Mouse (Mus musculus) embryo, embryonic 11 days (tissue): ENCODE data around the gene Tnn.

Experiments
- DNase-seq: peaks from one replicate; pipeline ENCODE4 v3.0.0-alpha.2; 2015

Tnn gene

DNA sequence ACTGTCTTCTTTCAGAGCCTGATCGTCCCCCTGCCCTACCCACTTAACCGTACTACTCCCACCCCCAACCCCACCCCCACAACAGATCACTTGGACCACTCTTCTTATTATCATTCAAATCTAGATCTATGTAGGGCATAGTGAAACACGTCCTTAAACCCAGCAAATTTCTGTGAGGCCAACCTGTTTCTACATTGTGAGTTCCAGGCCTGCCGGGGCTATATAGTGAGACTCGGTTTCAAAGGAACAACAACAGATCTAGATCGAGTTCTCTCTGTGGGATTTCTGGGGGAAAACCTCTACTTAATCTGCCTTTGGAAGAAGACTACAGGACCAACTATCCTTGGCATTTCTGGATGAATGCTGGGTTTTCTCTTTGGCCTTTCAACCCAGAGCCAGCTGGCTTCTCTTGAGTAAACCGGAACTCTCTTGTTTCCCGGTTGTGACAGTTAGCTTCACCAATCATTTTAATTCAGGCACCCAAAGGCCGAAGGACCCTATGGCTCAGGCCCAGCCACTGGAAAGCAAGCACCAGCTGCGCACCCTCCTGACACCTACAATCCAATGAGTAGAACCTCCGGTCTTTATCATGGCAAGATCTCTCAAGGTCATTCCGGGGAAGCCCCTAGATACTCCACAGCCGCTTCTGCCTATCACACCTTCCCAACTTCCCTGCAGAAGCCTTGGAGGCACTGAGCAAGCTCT, 110.0 kb downstream of the Tnn start:
- no peak for DNase-seq

DNA sequence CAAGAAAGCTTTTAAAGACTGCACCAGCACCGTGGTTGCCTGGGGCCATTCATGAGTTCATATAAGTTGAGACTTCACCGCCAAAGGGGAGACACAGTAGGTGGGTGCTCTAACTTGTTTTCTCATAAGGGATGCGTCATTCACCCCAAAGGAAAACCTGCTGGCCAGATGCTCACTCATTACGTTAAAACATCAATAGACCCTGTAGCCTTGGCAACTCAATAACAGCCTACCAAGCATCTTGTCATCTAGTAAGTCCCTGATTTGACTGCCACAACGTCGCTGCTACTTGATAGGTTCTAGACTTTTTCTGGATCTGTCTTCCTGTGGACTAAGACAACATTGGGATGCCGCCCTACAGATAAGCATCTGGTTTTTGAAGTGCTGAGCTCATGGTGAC, 111.0 kb downstream of the Tnn start:
- no peak for DNase-seq

DNA sequence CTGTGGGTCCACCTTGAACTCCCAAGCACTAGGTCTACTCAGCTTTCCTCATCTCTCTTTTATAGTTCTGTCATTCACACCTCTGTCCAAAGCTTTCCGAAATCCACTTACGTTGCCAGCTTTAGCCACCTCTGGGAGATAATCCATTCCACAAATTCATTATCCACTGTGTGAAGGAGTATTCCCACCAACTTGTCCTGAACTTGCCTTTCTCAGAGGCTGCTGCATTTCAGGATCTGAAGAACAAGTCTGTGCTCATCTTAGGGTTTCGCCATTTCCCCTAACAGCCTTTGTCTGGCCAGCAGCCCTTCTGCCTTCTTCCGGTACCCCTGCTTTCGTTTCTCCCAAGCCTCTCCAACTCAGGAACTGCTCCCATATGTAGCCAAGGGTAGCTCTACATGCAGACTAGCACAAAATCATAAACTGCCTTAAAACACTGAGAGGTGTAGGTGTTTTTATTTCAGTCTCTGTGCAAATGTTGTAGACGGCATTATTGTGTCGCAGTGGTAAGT, 112.1 kb downstream of the Tnn start:
- DNase-seq, result no peak

DNA sequence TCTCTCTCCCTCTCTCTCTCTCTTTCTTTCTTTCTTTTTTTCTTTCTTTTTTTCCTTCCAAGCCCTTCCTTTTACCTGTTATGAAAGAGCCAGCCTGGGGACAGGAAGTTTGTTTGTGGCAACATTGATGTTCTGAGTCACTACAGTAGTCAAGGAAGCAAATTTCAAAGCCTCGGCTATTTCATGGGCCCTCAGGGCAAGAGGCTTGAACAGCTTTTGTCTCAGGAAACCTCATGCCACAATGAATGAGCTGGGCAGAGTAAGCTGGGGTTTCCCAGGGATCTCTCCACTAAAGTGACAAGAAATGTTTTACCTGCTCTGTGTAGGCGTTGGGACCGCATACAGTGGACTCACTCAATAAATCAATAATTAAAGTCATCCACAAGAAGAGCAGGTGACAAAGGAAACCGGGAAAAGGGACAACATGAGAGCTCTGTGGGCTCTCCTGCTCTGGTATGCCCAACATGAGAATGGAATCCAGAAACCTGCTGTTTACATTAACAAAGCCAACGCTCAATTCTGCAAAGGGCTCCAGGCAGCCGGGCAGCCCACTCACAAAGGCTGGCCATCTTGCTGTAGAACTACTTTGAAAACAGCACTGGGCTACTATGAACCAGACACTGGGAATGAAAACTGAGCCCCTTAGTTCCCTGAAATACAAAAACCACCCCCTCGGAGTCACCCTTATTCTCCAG, 113.3 kb downstream of the Tnn start:
- no peak for DNase-seq

DNA sequence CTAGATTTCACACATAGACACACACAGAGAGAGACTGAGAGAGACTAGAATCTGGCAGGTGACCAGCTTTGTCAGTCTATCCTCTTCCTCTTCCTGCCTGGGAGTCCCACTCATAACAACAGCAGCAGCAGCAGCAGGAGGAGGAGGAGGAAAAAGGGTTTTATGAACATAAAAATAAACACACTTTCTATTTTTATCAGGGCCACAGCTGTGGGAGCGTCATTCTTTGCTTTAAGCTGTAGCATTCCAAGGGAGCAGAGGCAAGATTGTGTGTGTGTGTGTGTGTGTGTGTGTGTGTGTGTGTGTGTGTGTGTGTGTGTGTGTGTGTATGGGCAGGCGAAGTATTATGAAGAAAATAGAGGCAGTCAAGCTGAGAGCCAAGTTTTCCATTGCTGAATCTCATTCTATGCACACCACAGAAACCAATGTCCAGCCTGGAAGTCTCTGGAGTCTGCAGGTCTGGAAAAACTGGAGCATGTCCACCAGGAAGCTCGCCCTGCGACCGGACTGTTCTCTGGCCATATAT, 116.3 kb downstream of the Tnn start:
- DNase-seq, result no peak

DNA sequence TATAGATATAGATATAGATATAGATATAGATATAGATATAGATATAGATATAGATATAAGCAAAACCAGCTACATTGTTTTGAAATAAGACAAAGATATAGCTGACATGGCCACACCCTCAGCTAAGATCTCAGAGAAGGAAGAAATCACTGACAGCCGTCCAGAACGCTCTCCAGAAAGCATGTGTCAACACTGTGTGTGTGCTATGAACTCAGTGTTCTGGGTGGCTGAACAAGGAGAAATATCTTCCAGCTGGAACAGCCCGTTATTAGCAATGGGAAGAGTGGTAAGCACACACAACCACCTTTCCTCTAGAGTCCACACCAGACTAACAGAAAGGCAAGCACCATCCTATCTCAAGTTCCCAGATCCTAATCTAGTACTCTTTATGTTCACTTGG, 117.8 kb downstream of the Tnn start:
- no peak for DNase-seq
